Mouse (Mus musculus): ENCODE data around the gene Tmem150b.

The Tmem150b gene

DNA sequence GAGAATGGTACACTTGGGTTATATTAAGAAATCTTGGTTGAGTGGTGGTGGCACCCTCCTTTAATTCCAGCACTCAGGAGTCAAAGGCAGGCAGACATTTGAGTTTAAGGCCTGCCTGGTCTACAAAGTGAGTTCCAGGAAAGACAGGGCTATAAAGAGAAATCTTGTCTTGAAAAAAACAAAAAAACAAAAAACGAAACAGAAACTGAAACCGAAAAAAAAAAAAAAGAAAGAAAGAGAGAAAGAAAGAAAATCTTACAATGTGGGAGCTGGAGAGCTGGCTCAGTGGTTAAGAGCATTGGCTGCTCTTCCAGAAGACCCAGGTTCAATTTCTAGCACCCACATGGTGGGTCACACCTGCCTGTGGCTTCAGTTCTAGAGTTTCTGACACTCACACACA, 61.3 kb downstream of the Tmem150b start:
- in situ Hi-C loops (cut with MseI, MboI), result no loop called here

DNA sequence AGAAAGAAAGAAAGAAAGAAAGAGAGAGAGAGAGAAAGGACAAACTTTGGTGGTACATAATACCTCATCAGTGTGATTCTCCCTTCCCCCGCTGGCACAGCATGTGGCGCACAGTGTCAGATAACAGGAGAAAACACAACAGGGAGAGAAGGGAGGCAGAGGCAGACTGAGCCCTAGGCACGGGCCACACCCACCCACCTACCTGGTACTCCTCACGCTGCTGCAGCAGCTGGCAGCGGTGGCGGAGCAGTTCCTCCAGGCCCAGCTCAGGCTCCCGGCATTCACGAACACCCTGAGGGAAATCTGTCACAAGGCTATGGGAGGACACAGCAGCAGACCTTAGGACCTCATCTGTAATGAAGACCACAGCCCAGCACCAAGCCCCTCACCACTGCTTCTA, 61.9 kb downstream of the Tmem150b start:
- in situ Hi-C loops (cut with MseI, MboI), result no loop called here

- in situ Hi-C loops (cut with MseI, MboI), result no loop called here
Observed at GRCm38 (mm10) chr7:4659911-4660443, 65.1 kb downstream of the Tmem150b start.

GRCm38 (mm10) chr7:4658912-4659551, 66.0 kb downstream of the Tmem150b start, which contains the start of gene Ppp6r1:
TSS of gene Ppp6r1 (minus strand) at chr7:4659019.
- in situ Hi-C loops (cut with MseI, MboI), result no loop called here

- in situ Hi-C loops (cut with MseI, MboI), result no loop called here
Observed at GRCm38 (mm10) chr7:4658128-4658907, 66.7 kb downstream of the Tmem150b start.

- in situ Hi-C loops (cut with MseI, MboI), result no loop called here
Observed at GRCm38 (mm10) chr7:4657521-4658127, 67.4 kb downstream of the Tmem150b start.

Data from mouse trophoblast stem cell (cell line).